Mouse (Mus musculus) spleen, postnatal 10 days (tissue): ENCODE data around the gene Ccdc181.

ENCODE experiments used
- DNase-seq, 2 experiments: peaks; one replicate each; pipeline ENCODE4 v3.0.0; 2021 to 2022; ENCODE audit warnings: low spot score in 2 of 2

The Ccdc181 gene

GRCm38 (mm10) chr1:164335435-164335834, 60.0 kb downstream of the Ccdc181 start:
- no peak for DNase-seq

- no peak for DNase-seq
These were observed 60.5 kb downstream of the Ccdc181 start for GRCm38 (mm10) chr1:164335846-164336245.
